Mouse (Mus musculus): ENCODE data around the gene Ly6g5b. TPM values are rescaled to one million over a fixed set of nuclear protein-coding genes. Genes with fewer than 3 reads are reported as not detected.
"Not testable (repeated sequence)": the region's sequence is repeated elsewhere in the genome, so short reads cannot be mapped to it uniquely, and the experiment has no call there.

The Ly6g5b gene
- total and polyA plus RNA-seq, 2 experiments from 2014 or later = not detected

DNA sequence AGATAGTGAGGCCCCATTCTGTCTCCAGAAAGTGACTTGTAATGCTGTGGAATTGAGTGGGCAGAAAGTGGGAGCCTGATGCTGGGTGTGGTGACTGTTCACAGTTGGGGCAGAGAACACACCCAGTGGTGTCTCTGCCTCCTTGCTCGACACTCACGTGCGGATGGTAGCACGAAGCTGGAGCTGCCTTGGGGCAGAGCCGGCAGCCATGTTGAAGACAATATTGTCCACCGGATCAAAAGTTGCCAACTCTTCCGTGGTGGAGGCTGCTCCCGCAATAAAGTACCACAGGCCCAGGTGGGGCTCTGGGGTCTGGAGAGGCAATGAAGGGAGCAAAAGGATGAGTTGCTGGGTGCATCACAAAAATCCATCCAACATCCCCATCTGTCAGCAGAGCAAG is 15.8 kb upstream of the Ly6g5b start:
- Histone ChIP-seq H3K4me3 (ENCODE audit: low read depth, low read length) (no peak overlapping the region), H3K27ac (ENCODE audit: low read depth) (no peak overlapping the region), H3K9ac (replicated peaks; ENCODE audit: low read depth, low read length) (no peak overlapping the region), H3K9me3 (replicated peaks; ENCODE audit: control insufficient read depth, low read length) (no peaks in the 10 kb centered on the region), H3K36me3 (replicated peaks; ENCODE audit: control insufficient read depth, insufficient read depth, low read length) (0 out of 2 replicates have a peak, but pooled peaks cover 13% of the 10 kb centered on the region), H3K4me1 (ENCODE audit: control insufficient read depth, insufficient read depth) (peaks cover 10% of the 10 kb centered on the region), H3K27me3 (ENCODE audit: control insufficient read depth, insufficient read depth, low read length) (no peaks in the 10 kb centered on the region), H3K4me2 (ENCODE audit: low read depth, low read length) (no peak overlapping the region)
- DNase-seq (ENCODE audit: low spot score) (no peak), ATAC-seq (ENCODE audit: insufficient read depth, low read depth) (no peak)
- WGBS = 88% methylated on average over 8 of the region's 8 CpGs
- TF ChIP-seq CTCF (IDR thresholded peaks at IDR 0.05; ENCODE audit: low read depth) (no peak), EP300 (IDR thresholded peaks at IDR 0.05; ENCODE audit: low read depth) (no peak)

DNA sequence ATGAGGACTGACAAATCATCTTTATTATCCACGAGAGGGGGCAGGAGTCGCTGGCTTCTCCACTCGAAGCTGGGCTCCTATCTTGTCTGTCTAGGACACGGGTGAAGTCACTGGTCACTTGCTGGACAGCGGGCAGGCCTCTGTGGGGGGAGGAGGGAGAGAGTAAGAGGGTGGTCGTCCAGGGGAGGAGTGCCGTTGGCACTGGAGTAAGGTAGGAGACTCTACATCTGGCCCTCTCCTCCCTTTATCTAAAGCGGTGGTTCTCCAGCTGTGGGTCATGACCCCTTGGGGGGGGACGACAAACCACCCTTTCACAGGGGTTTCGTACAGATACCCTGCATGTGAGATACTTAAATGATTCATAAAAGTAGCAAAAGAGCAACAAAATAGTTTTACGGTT is 13.8 kb upstream of the Ly6g5b start:
- TF ChIP-seq EP300 (IDR thresholded peaks at IDR 0.05; ENCODE audit: low read depth) (no peak), CTCF (IDR thresholded peaks at IDR 0.05; ENCODE audit: low read depth) (no peak)
- Histone ChIP-seq H3K4me1 (ENCODE audit: control insufficient read depth, insufficient read depth) (peaks cover 16% of the 10 kb centered on the region), H3K27ac (ENCODE audit: low read depth) (no peak overlapping the region), H3K27me3 (ENCODE audit: control insufficient read depth, insufficient read depth, low read length) (no peaks in the 10 kb centered on the region), H3K4me2 (ENCODE audit: low read depth, low read length) (no peak overlapping the region), H3K4me3 (ENCODE audit: low read depth, low read length) (no peak overlapping the region), H3K9me3 (replicated peaks; ENCODE audit: control insufficient read depth, low read length) (no peaks in the 10 kb centered on the region), H3K36me3 (replicated peaks; ENCODE audit: control insufficient read depth, insufficient read depth, low read length) (peaks cover 17% of the 10 kb centered on the region), H3K9ac (replicated peaks; ENCODE audit: low read depth, low read length) (no peak overlapping the region)
- DNase-seq (ENCODE audit: low spot score) (no peak), ATAC-seq (ENCODE audit: insufficient read depth, low read depth) (no peak)
- 53% methylated on average over 11 of the region's 11 CpGs for WGBS

DNA sequence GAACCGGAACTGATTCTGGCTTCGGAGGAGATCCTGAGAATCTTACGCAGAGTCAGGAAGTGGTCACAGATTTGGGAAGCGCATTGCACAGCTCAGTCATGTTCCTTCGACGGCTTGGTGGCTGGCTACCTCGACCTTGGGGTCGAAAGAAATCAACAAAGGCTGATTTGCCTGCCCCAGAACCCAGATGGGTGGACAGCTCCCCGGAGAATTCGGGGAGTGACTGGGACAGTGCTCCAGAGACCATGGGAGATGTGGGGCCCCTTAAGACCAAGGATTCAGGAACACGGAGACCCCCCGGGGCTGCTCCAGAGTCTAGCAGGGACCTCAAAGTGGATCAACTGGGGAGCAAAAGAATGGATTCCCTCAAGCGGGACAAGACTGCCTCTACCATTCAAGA is 11.8 kb upstream of the Ly6g5b start:
- WGBS = 58% methylated on average over 13 of the region's 13 CpGs
- DNase-seq (ENCODE audit: low spot score) = no peak
- ATAC-seq (ENCODE audit: insufficient read depth, low read depth) = no peak
- Histone ChIP-seq H3K27ac (ENCODE audit: low read depth) (peak overlapping the region; percentile 89), H3K9ac (replicated peaks; ENCODE audit: low read depth, low read length) (peak overlapping the region; percentile 76), H3K4me3 (ENCODE audit: low read depth, low read length) (peak overlapping the region; percentile 64), H3K27me3 (ENCODE audit: control insufficient read depth, insufficient read depth, low read length) (no peaks in the 10 kb centered on the region), H3K9me3 (replicated peaks; ENCODE audit: control insufficient read depth, low read length) (no peaks in the 10 kb centered on the region), H3K4me2 (ENCODE audit: low read depth, low read length) (peak overlapping the region; percentile 68), H3K4me1 (ENCODE audit: control insufficient read depth, insufficient read depth) (peaks cover 20% of the 10 kb centered on the region), H3K36me3 (replicated peaks; ENCODE audit: control insufficient read depth, insufficient read depth, low read length) (peaks cover 21% of the 10 kb centered on the region)
- TF ChIP-seq CTCF (IDR thresholded peaks at IDR 0.05; ENCODE audit: low read depth) (no peak), EP300 (IDR thresholded peaks at IDR 0.05; ENCODE audit: low read depth) (no peak)

DNA sequence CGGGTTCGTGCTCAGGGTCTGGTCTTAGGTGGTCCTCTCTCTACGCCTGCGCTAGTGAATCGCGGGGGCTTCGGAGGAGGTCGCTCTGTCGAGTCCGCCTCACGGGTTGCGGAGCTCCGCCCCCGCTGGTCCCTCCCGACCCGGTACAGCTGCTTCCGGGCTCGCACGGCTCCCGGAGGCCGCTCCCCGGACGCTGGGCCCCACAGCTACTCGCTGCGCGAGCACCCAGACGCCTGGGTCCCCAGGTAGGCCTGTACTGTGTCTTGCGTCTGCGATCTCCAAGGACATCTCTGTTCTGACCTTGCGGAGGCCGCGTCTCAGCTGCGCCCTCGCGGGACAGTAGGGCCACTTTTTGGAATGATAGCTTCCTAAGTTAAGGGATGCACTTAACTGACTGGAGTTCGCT is 11.0 kb upstream of the Ly6g5b start, which contains the start of gene D17H6S53E:
Gene D17H6S53E, plus strand, starts transcription at position 168 of the 406 bp plus-strand sequence.
- under 1% methylated on average over 36 of the region's 36 CpGs for WGBS
- H3K9ac ChIP-seq (replicated peaks; ENCODE audit: low read depth, low read length) = peak within 1 kb of the TSS; percentile 76
- H3K4me3 ChIP-seq (ENCODE audit: low read depth, low read length) = peak within 1 kb of the TSS; percentile 64
- H3K27ac ChIP-seq (ENCODE audit: low read depth) = peak within 1 kb of the TSS; percentile 89
- TF ChIP-seq EP300 (IDR thresholded peaks at IDR 0.05; ENCODE audit: low read depth) (no peak), CTCF (IDR thresholded peaks at IDR 0.05; ENCODE audit: low read depth) (no peak)
- H3K36me3 ChIP-seq (replicated peaks; ENCODE audit: control insufficient read depth, insufficient read depth, low read length) = peaks cover 21% of the 10 kb centered on the region
- no peaks in the 10 kb centered on the region for H3K9me3 ChIP-seq (replicated peaks; ENCODE audit: control insufficient read depth, low read length)
- H3K4me1 ChIP-seq (ENCODE audit: control insufficient read depth, insufficient read depth) = peaks cover 20% of the 10 kb centered on the region
- DNase-seq (ENCODE audit: low spot score) (peak; percentile 55), ATAC-seq (ENCODE audit: insufficient read depth, low read depth) (peak; percentile 51)
- H3K27me3 ChIP-seq (ENCODE audit: control insufficient read depth, insufficient read depth, low read length) = no peaks in the 10 kb centered on the region
- peak within 1 kb of the TSS; percentile 68 for H3K4me2 ChIP-seq (ENCODE audit: low read depth, low read length)

DNA sequence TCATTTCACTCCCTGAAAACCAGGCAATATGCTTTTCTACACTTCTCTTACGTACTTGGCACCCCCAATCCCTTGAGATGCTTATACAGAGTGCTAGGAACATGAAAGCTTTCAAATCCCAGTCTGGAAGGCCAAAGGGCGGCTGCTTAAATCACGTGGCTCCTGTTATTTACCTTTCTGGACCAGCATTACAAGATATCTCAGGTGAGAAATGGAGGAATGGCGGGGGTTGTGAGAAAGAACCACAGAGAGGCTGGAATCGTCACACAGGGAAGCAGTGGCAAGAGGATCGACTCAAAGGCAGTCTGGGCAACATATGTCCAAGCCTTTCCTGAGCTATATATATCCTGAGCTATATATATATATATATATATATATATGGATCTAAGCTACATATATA is 10.3 kb upstream of the Ly6g5b start:
- Histone ChIP-seq H3K4me2 (ENCODE audit: low read depth, low read length) (peak overlapping the region; percentile 68), H3K4me3 (ENCODE audit: low read depth, low read length) (peak overlapping the region; percentile 64), H3K36me3 (replicated peaks; ENCODE audit: control insufficient read depth, insufficient read depth, low read length) (peaks cover 21% of the 10 kb centered on the region), H3K27me3 (ENCODE audit: control insufficient read depth, insufficient read depth, low read length) (no peaks in the 10 kb centered on the region), H3K9ac (replicated peaks; ENCODE audit: low read depth, low read length) (peak overlapping the region; percentile 76), H3K9me3 (replicated peaks; ENCODE audit: control insufficient read depth, low read length) (no peaks in the 10 kb centered on the region), H3K4me1 (ENCODE audit: control insufficient read depth, insufficient read depth) (peaks cover 20% of the 10 kb centered on the region), H3K27ac (ENCODE audit: low read depth) (peak overlapping the region; percentile 89)
- TF ChIP-seq EP300 (IDR thresholded peaks at IDR 0.05; ENCODE audit: low read depth) (no peak), CTCF (IDR thresholded peaks at IDR 0.05; ENCODE audit: low read depth) (no peak)
- ATAC-seq (ENCODE audit: insufficient read depth, low read depth) (no peak), DNase-seq (ENCODE audit: low spot score) (no peak)
- WGBS = 23% methylated on average over 6 of the region's 6 CpGs

DNA sequence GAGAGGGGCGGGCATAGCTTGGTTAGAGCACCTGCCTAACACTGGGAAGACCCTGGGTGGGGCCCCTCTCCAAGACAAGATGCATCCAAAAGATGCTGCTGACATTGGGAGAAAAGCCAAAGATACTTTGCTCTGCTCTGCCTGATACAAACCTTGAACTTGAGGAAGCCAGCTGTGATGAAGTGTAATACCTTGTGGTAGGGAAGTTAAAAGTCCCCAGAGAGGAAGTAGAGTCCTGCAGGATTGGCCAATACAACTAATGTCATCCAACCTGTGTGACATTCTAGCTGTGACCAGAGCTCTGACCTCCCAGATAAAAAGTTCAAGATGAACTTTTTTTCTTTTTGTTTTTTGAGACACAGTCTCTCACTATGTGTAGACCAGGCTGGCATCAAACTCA is 9.9 kb upstream of the Ly6g5b start:
- H3K4me3 ChIP-seq (ENCODE audit: low read depth, low read length) = no peak overlapping the region
- H3K9me3 ChIP-seq (replicated peaks; ENCODE audit: control insufficient read depth, low read length) = no peaks in the 10 kb centered on the region
- H3K4me1 ChIP-seq (ENCODE audit: control insufficient read depth, insufficient read depth) = peaks cover 20% of the 10 kb centered on the region
- no peak overlapping the region for H3K27ac ChIP-seq (ENCODE audit: low read depth)
- H3K9ac ChIP-seq (replicated peaks; ENCODE audit: low read depth, low read length) = 0 out of 2 replicates have a peak overlapping the region, but pooled peaks have one; percentile 76
- no peak overlapping the region for H3K4me2 ChIP-seq (ENCODE audit: low read depth, low read length)
- peaks cover 17% of the 10 kb centered on the region for H3K36me3 ChIP-seq (replicated peaks; ENCODE audit: control insufficient read depth, insufficient read depth, low read length)
- ATAC-seq (ENCODE audit: insufficient read depth, low read depth) (no peak), DNase-seq (ENCODE audit: low spot score) (no peak)
- TF ChIP-seq EP300 (IDR thresholded peaks at IDR 0.05; ENCODE audit: low read depth) (no peak), CTCF (IDR thresholded peaks at IDR 0.05; ENCODE audit: low read depth) (no peak)
- H3K27me3 ChIP-seq (ENCODE audit: control insufficient read depth, insufficient read depth, low read length) = no peaks in the 10 kb centered on the region
- WGBS = 100% methylated on average over 1 of the region's 1 CpGs

DNA sequence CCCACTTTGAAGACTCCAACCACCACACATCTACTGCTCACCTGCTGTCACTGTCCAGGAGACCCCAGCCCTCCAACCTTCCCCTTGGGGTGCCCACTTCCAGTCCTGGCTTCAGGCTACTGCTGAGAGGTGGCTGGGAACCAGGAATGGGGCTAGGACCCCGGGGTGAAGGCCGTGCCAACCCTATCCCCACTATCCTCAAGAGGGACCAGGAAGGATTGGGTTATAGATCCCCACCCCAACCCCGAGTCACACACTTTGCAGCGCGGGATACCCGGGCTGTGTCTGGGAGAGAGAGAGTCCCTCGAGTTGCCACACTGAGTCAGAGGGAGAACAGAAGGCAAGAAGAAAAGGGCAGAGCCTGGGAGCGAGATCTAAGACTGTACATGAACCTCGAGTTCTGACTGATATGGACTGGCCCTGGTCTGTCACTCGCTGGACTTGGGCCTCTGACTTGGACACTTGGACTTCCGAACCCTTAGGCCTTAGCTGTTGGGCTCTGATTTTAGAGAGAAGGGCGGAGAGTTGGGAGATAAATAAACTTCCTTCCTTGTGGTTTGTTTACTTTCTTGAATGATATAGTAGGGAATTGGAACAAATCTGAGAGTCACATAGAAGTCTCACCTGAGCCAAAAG is 9.2 kb upstream of the Ly6g5b start:
- H3K27ac ChIP-seq (ENCODE audit: low read depth); DNase-seq (ENCODE audit: low spot score); ATAC-seq (ENCODE audit: insufficient read depth, low read depth); H3K4me2 ChIP-seq (ENCODE audit: low read depth, low read length); H3K9me3 ChIP-seq (replicated peaks; ENCODE audit: control insufficient read depth, low read length); H3K4me3 ChIP-seq (ENCODE audit: low read depth, low read length); H3K9ac ChIP-seq (replicated peaks; ENCODE audit: low read depth, low read length); H3K27me3 ChIP-seq (ENCODE audit: control insufficient read depth, insufficient read depth, low read length): not testable (repeated sequence)
- peaks cover 21% of the 10 kb centered on the region for H3K36me3 ChIP-seq (replicated peaks; ENCODE audit: control insufficient read depth, insufficient read depth, low read length)
- peaks cover 20% of the 10 kb centered on the region for H3K4me1 ChIP-seq (ENCODE audit: control insufficient read depth, insufficient read depth)
- 87% methylated on average over 12 of the region's 12 CpGs for WGBS

DNA sequence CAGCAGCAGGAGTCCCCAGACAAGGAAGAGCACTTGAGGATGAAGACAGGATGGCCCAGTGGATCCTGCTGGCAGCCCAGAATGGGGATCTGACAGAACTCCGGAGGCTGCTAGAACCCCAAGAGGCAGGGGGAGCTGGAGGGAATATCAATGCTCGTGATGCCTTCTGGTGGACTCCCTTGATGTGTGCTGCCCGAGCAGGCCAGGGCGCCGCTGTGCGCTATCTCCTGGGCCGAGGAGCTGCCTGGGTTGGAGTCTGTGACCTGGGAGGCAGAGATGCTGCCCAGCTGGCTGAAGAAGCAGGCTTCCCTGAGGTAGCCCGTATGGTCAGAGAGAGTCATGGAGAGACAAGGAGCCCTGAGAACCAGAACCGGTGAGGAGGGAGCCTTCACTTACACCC is 8.1 kb upstream of the Ly6g5b start:
- H3K27me3 ChIP-seq (ENCODE audit: control insufficient read depth, insufficient read depth, low read length); H3K9ac ChIP-seq (replicated peaks; ENCODE audit: low read depth, low read length); H3K27ac ChIP-seq (ENCODE audit: low read depth); H3K4me2 ChIP-seq (ENCODE audit: low read depth, low read length); ATAC-seq (ENCODE audit: insufficient read depth, low read depth); DNase-seq (ENCODE audit: low spot score); H3K9me3 ChIP-seq (replicated peaks; ENCODE audit: control insufficient read depth, low read length); H3K4me3 ChIP-seq (ENCODE audit: low read depth, low read length): not testable (repeated sequence)
- H3K36me3 ChIP-seq (replicated peaks; ENCODE audit: control insufficient read depth, insufficient read depth, low read length) = peaks cover 25% of the 10 kb centered on the region
- peaks cover 20% of the 10 kb centered on the region for H3K4me1 ChIP-seq (ENCODE audit: control insufficient read depth, insufficient read depth)
- 87% methylated on average over 9 of the region's 9 CpGs for WGBS

Data from heart, postnatal 0 days (tissue).